Mouse (Mus musculus): ENCODE data around the gene Zfp735. TPM values are rescaled to one million over a fixed set of nuclear protein-coding genes. Genes with fewer than 3 reads are reported as not detected.

Gene Zfp735
- polyA plus RNA-seq (2014; fragmentation: Illumina TruSeq; extraction: RNeasy Lipid Tissue Mini Kit (QIAGEN cat#74804); ENCODE audit: low read depth, low replicate concordance), result not detected

DNA sequence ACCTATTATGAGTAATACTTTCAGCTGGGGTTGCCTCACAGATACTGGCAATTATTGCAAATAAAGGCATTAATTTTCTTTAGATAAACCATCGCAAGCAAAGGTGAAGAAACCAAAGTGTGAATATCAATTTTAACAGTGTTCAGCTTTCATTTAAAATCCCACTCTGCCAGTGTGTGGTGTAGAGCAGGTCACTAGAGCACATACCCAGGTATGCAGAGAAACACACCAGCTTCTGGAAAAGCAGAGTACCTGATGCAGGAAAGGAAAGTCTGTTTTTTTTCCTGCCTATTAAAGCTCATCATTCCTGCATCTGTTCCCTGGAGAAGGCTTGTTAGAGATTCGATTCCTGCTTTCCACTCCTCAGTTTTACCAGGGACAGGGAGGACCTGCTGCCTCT is at the start of gene Zfp735:
Gene Zfp735 (plus strand): TSS at position 301 of the 400 bp plus-strand sequence.

Other genes starting within 250 kb of the Zfp735 start
- not detected for gene Olfr380, start 231.3 kb upstream of the Zfp735 start, polyA plus RNA-seq (2014; fragmentation: Illumina TruSeq; extraction: RNeasy Lipid Tissue Mini Kit (QIAGEN cat#74804); ENCODE audit: low read depth, low replicate concordance)
- not detected for gene Olfr381, start 197.2 kb upstream of the Zfp735 start, polyA plus RNA-seq (2014; fragmentation: Illumina TruSeq; extraction: RNeasy Lipid Tissue Mini Kit (QIAGEN cat#74804); ENCODE audit: low read depth, low replicate concordance)
- gene Olfr382, start 171.6 kb upstream of the Zfp735 start, polyA plus RNA-seq (2014; fragmentation: Illumina TruSeq; extraction: RNeasy Lipid Tissue Mini Kit (QIAGEN cat#74804); ENCODE audit: low read depth, low replicate concordance), result not detected
- not detected for gene Olfr385, start 95.8 kb upstream of the Zfp735 start, polyA plus RNA-seq (2014; fragmentation: Illumina TruSeq; extraction: RNeasy Lipid Tissue Mini Kit (QIAGEN cat#74804); ENCODE audit: low read depth, low replicate concordance)
- gene Olfr384, start 90.2 kb upstream of the Zfp735 start, polyA plus RNA-seq (2014; fragmentation: Illumina TruSeq; extraction: RNeasy Lipid Tissue Mini Kit (QIAGEN cat#74804); ENCODE audit: low read depth, low replicate concordance), result not detected
- not detected for gene Olfr389, start 91.9 kb downstream of the Zfp735 start, polyA plus RNA-seq (2014; fragmentation: Illumina TruSeq; extraction: RNeasy Lipid Tissue Mini Kit (QIAGEN cat#74804); ENCODE audit: low read depth, low replicate concordance)
- gene Olfr390, start 94.2 kb downstream of the Zfp735 start, polyA plus RNA-seq (2014; fragmentation: Illumina TruSeq; extraction: RNeasy Lipid Tissue Mini Kit (QIAGEN cat#74804); ENCODE audit: low read depth, low replicate concordance), result not detected
- not detected for gene Olfr391-ps, start 114.3 kb downstream of the Zfp735 start, polyA plus RNA-seq (2014; fragmentation: Illumina TruSeq; extraction: RNeasy Lipid Tissue Mini Kit (QIAGEN cat#74804); ENCODE audit: low read depth, low replicate concordance)
- not detected for gene Olfr392, start 128.3 kb downstream of the Zfp735 start, polyA plus RNA-seq (2014; fragmentation: Illumina TruSeq; extraction: RNeasy Lipid Tissue Mini Kit (QIAGEN cat#74804); ENCODE audit: low read depth, low replicate concordance)
- gene Olfr393, start 162.7 kb downstream of the Zfp735 start, polyA plus RNA-seq (2014; fragmentation: Illumina TruSeq; extraction: RNeasy Lipid Tissue Mini Kit (QIAGEN cat#74804); ENCODE audit: low read depth, low replicate concordance), result not detected
- not detected for gene Olfr394, start 202.0 kb downstream of the Zfp735 start, polyA plus RNA-seq (2014; fragmentation: Illumina TruSeq; extraction: RNeasy Lipid Tissue Mini Kit (QIAGEN cat#74804); ENCODE audit: low read depth, low replicate concordance)
- not detected for gene Olfr395, start 220.5 kb downstream of the Zfp735 start, polyA plus RNA-seq (2014; fragmentation: Illumina TruSeq; extraction: RNeasy Lipid Tissue Mini Kit (QIAGEN cat#74804); ENCODE audit: low read depth, low replicate concordance)
- gene Olfr23, start 247.9 kb downstream of the Zfp735 start, polyA plus RNA-seq (2014; fragmentation: Illumina TruSeq; extraction: RNeasy Lipid Tissue Mini Kit (QIAGEN cat#74804); ENCODE audit: low read depth, low replicate concordance), result not detected